8 mouse cellular contexts compared by ENCODE assay signal in genomic region chr1:152511237-152511636, GRCm38 (mm10).
DNase-seq lines count a peak whose midpoint lies in the region; ATAC-seq and TF ChIP-seq lines count a peak whose summit lies in the region.
"Had no signal": no experiment of that assay in that cellular context is flagged by ENCODE, and none has a peak within 500 bp of the region (broad histone marks: within the 10 kb centered on the region; RNA-seq: fewer than 3 reads in every experiment).

No protein-coding gene starts in this region.

- H3K9me3 ChIP-seq in liver, postnatal 0 days (ENCODE audit: low read length) = no peaks in the 10 kb centered on the region
- H3K9me3 ChIP-seq: heart, embryonic 15.5 days had no signal

- no peaks in the 10 kb centered on the region for H3K27me3 ChIP-seq in liver, postnatal 0 days (ENCODE audit: insufficient read depth, low read length)
- H3K27me3 ChIP-seq: heart, embryonic 15.5 days had no signal

- H3K27ac ChIP-seq in left cerebral cortex, adult 2 months = no peak overlapping the region
- H3K27ac ChIP-seq in liver, postnatal 0 days (ENCODE audit: low read depth) = no peak overlapping the region
- H3K27ac ChIP-seq: heart, embryonic 15.5 days had no signal

- intact Hi-C loops in left cerebral cortex, adult 2 months (cut with DNase I) = loop anchor here (5.0 kb wide), 1 partner anchor 694 kb away; no protein-coding TSS in a partner anchor

- no peak overlapping the region for H3K4me2 ChIP-seq in liver, postnatal 0 days (ENCODE audit: low read depth, low read length)
- H3K4me2 ChIP-seq: heart, embryonic 15.5 days had no signal

- WGBS in liver, postnatal 0 days (ENCODE audit: insufficient replicate concordance) = 58% methylated on average over 4 of the region's 4 CpGs

- TF ChIP-seq CTCF in left cerebral cortex, adult 2 months (IDR thresholded peaks at IDR 0.05) = peak; percentile 72
- TF ChIP-seq CTCF in liver, postnatal 0 days (IDR thresholded peaks at IDR 0.05; ENCODE audit: low read depth) = peak; percentile 96

- no peak for DNase-seq in left cerebral cortex, adult 2 months (ENCODE audit: extremely low spot score in 1 of 2, low spot score in 2 of 2)
- no peak for DNase-seq in left cerebral cortex, adult 9 months (ENCODE audit: low spot score in 2 of 2)
- DNase-seq in MEL-GATA-1-ER (ENCODE audit: extremely low read depth, low read depth) = peak; percentile 59
- DNase-seq in embryo, embryonic 10.5 days (ENCODE audit: low spot score) = peak; percentile 65
- no peak for DNase-seq in liver, postnatal 0 days
- no peak for DNase-seq in spleen, postnatal 10 days (ENCODE audit: low spot score in 2 of 2)
- no peak for DNase-seq in cerebellum, adult 9-10 months

- H3K4me1 ChIP-seq in liver, postnatal 0 days (ENCODE audit: insufficient read depth) = no peaks in the 10 kb centered on the region

- no peaks in the 10 kb centered on the region for H3K36me3 ChIP-seq in liver, postnatal 0 days (replicated peaks; ENCODE audit: insufficient read depth, low read length)

- no peak overlapping the region for H3K4me3 ChIP-seq in left cerebral cortex, adult 2 months
- no peak overlapping the region for H3K4me3 ChIP-seq in liver, postnatal 0 days (ENCODE audit: low read depth, low read length)
- H3K4me3 ChIP-seq: heart, embryonic 15.5 days had no signal

- ATAC-seq in liver, postnatal 0 days = peak; percentile 76

- no peak for TF ChIP-seq EP300 in liver, postnatal 0 days (IDR thresholded peaks at IDR 0.05; ENCODE audit: low read depth)

- no peak overlapping the region for H3K9ac ChIP-seq in liver, postnatal 0 days (replicated peaks)
- H3K9ac ChIP-seq: heart, embryonic 15.5 days had no signal

Comparison
In these comparisons a context has a peak if more than half of its experiments do, and no peak if none do; other contexts are left out.
1. DNase-seq: peak in MEL-GATA-1-ER (single experiment) and embryo, embryonic 10.5 days (single experiment); none in left cerebral cortex, adult 2 months (0 of 2), left cerebral cortex, adult 9 months (0 of 2), liver, postnatal 0 days (single experiment), spleen, postnatal 10 days (0 of 2) and cerebellum, adult 9-10 months (single experiment).